Mouse (Mus musculus): ENCODE measurements at regions not wholly inside any gene's neighbourhood (a gene's known extent, or its start where the extent isn't known, plus 50 kb on each side); places are given as distances from the start of the nearest gene placed in this dataset.

DNA sequence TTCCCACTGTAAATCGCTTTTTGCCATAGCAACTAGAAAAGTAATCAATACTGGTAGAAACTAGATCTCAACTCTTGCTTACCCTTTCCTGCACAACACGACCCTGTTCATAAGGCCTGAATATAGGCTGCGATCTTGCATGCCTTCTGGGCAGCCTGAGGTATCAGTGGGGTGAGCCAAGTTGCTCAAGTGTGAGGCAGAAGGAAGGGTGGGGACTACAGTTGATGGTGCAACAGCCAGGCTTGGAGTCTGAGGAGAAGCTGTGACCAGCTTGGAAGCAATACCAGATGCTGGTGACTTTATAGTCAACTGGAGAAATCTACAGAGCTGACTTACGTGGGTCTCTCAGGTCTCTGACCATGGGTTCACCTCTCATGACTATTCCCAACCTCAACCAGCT, 123.3 kb downstream of the Bcl2l11 start:
- H3K4me3 ChIP-seq (ENCODE audit: insufficient read depth in 1 of 2, low read depth in 1 of 2, low read length in 2 of 2, poor library complexity in 1 of 2, severe bottlenecking in 1 of 2), result no peak overlapping the region
- no peaks in the 10 kb centered on the region for H3K36me3 ChIP-seq (ENCODE audit: control insufficient read depth, insufficient read depth, low read length, poor library complexity, severe bottlenecking)
- TF ChIP-seq MAFK (IDR thresholded peaks at IDR 0.05; ENCODE audit: insufficient read depth, low read depth, low read length) (no peak), CHD2 (IDR thresholded peaks at IDR 0.05; ENCODE audit: low read depth, low read length) (no peak), ZNF384 (IDR thresholded peaks at IDR 0.05; ENCODE audit: low read depth, low read length) (no peak), ZC3H11A (IDR thresholded peaks at IDR 0.05; ENCODE audit: borderline replicate concordance, low read depth, low read length) (no peak), HCFC1 (IDR thresholded peaks at IDR 0.05; ENCODE audit: borderline replicate concordance, insufficient read depth, low read length) (no peak)
- no peak for DNase-seq (ENCODE audit: low read depth, low spot score)
- no peak overlapping the region for H3K27ac ChIP-seq (ENCODE audit: insufficient read depth, low read depth, low read length, poor library complexity, severe bottlenecking)
- H3K9me3 ChIP-seq (ENCODE audit: control insufficient read depth, insufficient read depth, low read depth, low read length), result no peaks in the 10 kb centered on the region
- H3K9ac ChIP-seq (ENCODE audit: insufficient read depth, low read depth, low read length, poor library complexity, severe bottlenecking), result no peak overlapping the region
- in situ Hi-C loops (cut with MboI; ENCODE audit: low sequenced_read_pairs in 2 of 2, unreplicated experiment in 2 of 2), result no loop called here
- H3K4me1 ChIP-seq (ENCODE audit: control insufficient read depth in 2 of 2, insufficient read depth in 2 of 2, low read length in 2 of 2, poor library complexity in 1 of 2), result peaks cover 0 to 3% of the 10 kb centered on the region in 2 experiments; a peak in 2 of 4 replicates

- no peak overlapping the region for H3K9ac ChIP-seq (ENCODE audit: insufficient read depth, low read depth, low read length, poor library complexity, severe bottlenecking)
- DNase-seq (ENCODE audit: low read depth, low spot score), result no peak
- H3K4me3 ChIP-seq (ENCODE audit: insufficient read depth in 1 of 2, low read depth in 1 of 2, low read length in 2 of 2, poor library complexity in 1 of 2, severe bottlenecking in 1 of 2), result no peak overlapping the region
- H3K4me1 ChIP-seq (ENCODE audit: control insufficient read depth in 2 of 2, insufficient read depth in 2 of 2, low read length in 2 of 2, poor library complexity in 1 of 2), result peaks cover 0 to 2% of the 10 kb centered on the region in 2 experiments; a peak in 1 of 4 replicates
- no peak overlapping the region for H3K27ac ChIP-seq (ENCODE audit: insufficient read depth, low read depth, low read length, poor library complexity, severe bottlenecking)
- H3K9me3 ChIP-seq (ENCODE audit: control insufficient read depth, insufficient read depth, low read depth, low read length), result no peaks in the 10 kb centered on the region
- no peak for TF ChIP-seq HCFC1 (IDR thresholded peaks at IDR 0.05; ENCODE audit: borderline replicate concordance, insufficient read depth, low read length)
- TF ChIP-seq CHD2 (IDR thresholded peaks at IDR 0.05; ENCODE audit: low read depth, low read length), result no peak
- no peak for TF ChIP-seq MAFK (IDR thresholded peaks at IDR 0.05; ENCODE audit: insufficient read depth, low read depth, low read length)
- TF ChIP-seq ZNF384 (IDR thresholded peaks at IDR 0.05; ENCODE audit: low read depth, low read length), result no peak
- TF ChIP-seq ZC3H11A (IDR thresholded peaks at IDR 0.05; ENCODE audit: borderline replicate concordance, low read depth, low read length), result no peak
- in situ Hi-C loops (cut with MboI; ENCODE audit: low sequenced_read_pairs in 2 of 2, unreplicated experiment in 2 of 2), result no loop called here
- H3K36me3 ChIP-seq (ENCODE audit: control insufficient read depth, insufficient read depth, low read length, poor library complexity, severe bottlenecking), result no peaks in the 10 kb centered on the region
Observed at GRCm38 (mm10) chr2:128249607-128250006, 123.8 kb downstream of the Bcl2l11 start.

GRCm38 (mm10) chr2:128250841-128251240, 125.0 kb downstream of the Bcl2l11 start:
- no peak overlapping the region for H3K4me3 ChIP-seq (ENCODE audit: insufficient read depth in 1 of 2, low read depth in 1 of 2, low read length in 2 of 2, poor library complexity in 1 of 2, severe bottlenecking in 1 of 2)
- H3K9me3 ChIP-seq (ENCODE audit: control insufficient read depth, insufficient read depth, low read depth, low read length), result no peaks in the 10 kb centered on the region
- no peak overlapping the region for H3K9ac ChIP-seq (ENCODE audit: insufficient read depth, low read depth, low read length, poor library complexity, severe bottlenecking)
- peaks cover 0 to 2% of the 10 kb centered on the region in 2 experiments; a peak in 1 of 4 replicates for H3K4me1 ChIP-seq (ENCODE audit: control insufficient read depth in 2 of 2, insufficient read depth in 2 of 2, low read length in 2 of 2, poor library complexity in 1 of 2)
- no peak overlapping the region for H3K27ac ChIP-seq (ENCODE audit: insufficient read depth, low read depth, low read length, poor library complexity, severe bottlenecking)
- DNase-seq (ENCODE audit: low read depth, low spot score), result no peak
- TF ChIP-seq MAFK (IDR thresholded peaks at IDR 0.05; ENCODE audit: insufficient read depth, low read depth, low read length) (no peak), ZC3H11A (IDR thresholded peaks at IDR 0.05; ENCODE audit: borderline replicate concordance, low read depth, low read length) (no peak), HCFC1 (IDR thresholded peaks at IDR 0.05; ENCODE audit: borderline replicate concordance, insufficient read depth, low read length) (no peak), CHD2 (IDR thresholded peaks at IDR 0.05; ENCODE audit: low read depth, low read length) (no peak), ZNF384 (IDR thresholded peaks at IDR 0.05; ENCODE audit: low read depth, low read length) (no peak)
- no peaks in the 10 kb centered on the region for H3K36me3 ChIP-seq (ENCODE audit: control insufficient read depth, insufficient read depth, low read length, poor library complexity, severe bottlenecking)
- in situ Hi-C loops (cut with MboI; ENCODE audit: low sequenced_read_pairs in 2 of 2, unreplicated experiment in 2 of 2), result no loop called here

- H3K4me3 ChIP-seq (ENCODE audit: insufficient read depth in 1 of 2, low read depth in 1 of 2, low read length in 2 of 2, poor library complexity in 1 of 2, severe bottlenecking in 1 of 2), result no peak overlapping the region
- peaks cover 1 to 13% of the 10 kb centered on the region in 2 experiments; a peak in 2 of 4 replicates for H3K4me1 ChIP-seq (ENCODE audit: control insufficient read depth in 2 of 2, insufficient read depth in 2 of 2, low read length in 2 of 2, poor library complexity in 1 of 2)
- H3K27ac ChIP-seq (ENCODE audit: insufficient read depth, low read depth, low read length, poor library complexity, severe bottlenecking), result no peak overlapping the region
- no peak for DNase-seq (ENCODE audit: low read depth, low spot score)
- no peaks in the 10 kb centered on the region for H3K36me3 ChIP-seq (ENCODE audit: control insufficient read depth, insufficient read depth, low read length, poor library complexity, severe bottlenecking)
- in situ Hi-C loops (cut with MboI; ENCODE audit: low sequenced_read_pairs in 2 of 2, unreplicated experiment in 2 of 2), result no loop called here
- H3K9me3 ChIP-seq (ENCODE audit: control insufficient read depth, insufficient read depth, low read depth, low read length), result no peaks in the 10 kb centered on the region
- no peak for TF ChIP-seq HCFC1 (IDR thresholded peaks at IDR 0.05; ENCODE audit: borderline replicate concordance, insufficient read depth, low read length)
- TF ChIP-seq CHD2 (IDR thresholded peaks at IDR 0.05; ENCODE audit: low read depth, low read length), result no peak
- no peak overlapping the region for H3K9ac ChIP-seq (ENCODE audit: insufficient read depth, low read depth, low read length, poor library complexity, severe bottlenecking)
Observed at GRCm38 (mm10) chr2:128256651-128257050, 130.8 kb downstream of the Bcl2l11 start.

DNA sequence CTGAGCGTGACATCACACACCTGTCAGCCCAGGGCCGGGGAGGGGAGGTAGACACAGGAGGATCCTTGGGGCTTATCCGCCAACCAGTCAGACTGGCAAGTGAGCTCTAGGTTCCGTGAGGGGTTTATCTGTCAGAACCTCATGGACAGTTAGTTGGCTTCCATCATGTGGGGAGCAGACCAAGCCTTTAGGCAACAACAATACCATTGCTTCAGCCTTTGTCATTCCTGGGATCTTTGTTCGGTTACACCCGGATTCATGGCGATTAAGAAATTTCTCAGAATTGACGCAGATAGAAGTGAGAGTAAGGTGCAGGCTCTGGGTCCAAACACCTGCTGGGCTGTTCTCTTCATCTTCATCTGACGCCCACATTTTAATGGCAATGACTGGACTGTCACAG, 131.4 kb downstream of the Bcl2l11 start:
- TF ChIP-seq HCFC1 (IDR thresholded peaks at IDR 0.05; ENCODE audit: borderline replicate concordance, insufficient read depth, low read length), result no peak
- TF ChIP-seq ZC3H11A (IDR thresholded peaks at IDR 0.05; ENCODE audit: borderline replicate concordance, low read depth, low read length), result no peak
- TF ChIP-seq MAFK (IDR thresholded peaks at IDR 0.05; ENCODE audit: insufficient read depth, low read depth, low read length), result no peak
- TF ChIP-seq ZNF384 (IDR thresholded peaks at IDR 0.05; ENCODE audit: low read depth, low read length), result no peak
- TF ChIP-seq CHD2 (IDR thresholded peaks at IDR 0.05; ENCODE audit: low read depth, low read length), result no peak
- Histone ChIP-seq H3K4me3 (ENCODE audit: insufficient read depth in 1 of 2, low read depth in 1 of 2, low read length in 2 of 2, poor library complexity in 1 of 2, severe bottlenecking in 1 of 2) (no peak overlapping the region), H3K27ac (ENCODE audit: insufficient read depth, low read depth, low read length, poor library complexity, severe bottlenecking) (no peak overlapping the region), H3K9ac (ENCODE audit: insufficient read depth, low read depth, low read length, poor library complexity, severe bottlenecking) (no peak overlapping the region), H3K9me3 (ENCODE audit: control insufficient read depth, insufficient read depth, low read depth, low read length) (no peaks in the 10 kb centered on the region), H3K4me1 (ENCODE audit: control insufficient read depth in 2 of 2, insufficient read depth in 2 of 2, low read length in 2 of 2, poor library complexity in 1 of 2) (peaks cover 1 to 15% of the 10 kb centered on the region in 2 experiments; a peak in 2 of 4 replicates), H3K36me3 (ENCODE audit: control insufficient read depth, insufficient read depth, low read length, poor library complexity, severe bottlenecking) (no peaks in the 10 kb centered on the region)
- in situ Hi-C loops (cut with MboI; ENCODE audit: low sequenced_read_pairs in 2 of 2, unreplicated experiment in 2 of 2), result no loop called here
- no peak for DNase-seq (ENCODE audit: low read depth, low spot score)
